Mouse (Mus musculus): ENCODE measurements around the gene 6430571L13Rik. TPM values are rescaled to one million over a fixed set of nuclear protein-coding genes. Genes with fewer than 3 reads are reported as not detected.

6430571L13Rik gene
- total RNA-seq, 2 experiments from 2014 or later, result not detected

- no peak for ATAC-seq (replicated peaks; ENCODE audit: poor library complexity, severe bottlenecking)
These were observed 29.7 kb downstream of the 6430571L13Rik start for GRCm38 (mm10) chr9:107370106-107370463.

DNA sequence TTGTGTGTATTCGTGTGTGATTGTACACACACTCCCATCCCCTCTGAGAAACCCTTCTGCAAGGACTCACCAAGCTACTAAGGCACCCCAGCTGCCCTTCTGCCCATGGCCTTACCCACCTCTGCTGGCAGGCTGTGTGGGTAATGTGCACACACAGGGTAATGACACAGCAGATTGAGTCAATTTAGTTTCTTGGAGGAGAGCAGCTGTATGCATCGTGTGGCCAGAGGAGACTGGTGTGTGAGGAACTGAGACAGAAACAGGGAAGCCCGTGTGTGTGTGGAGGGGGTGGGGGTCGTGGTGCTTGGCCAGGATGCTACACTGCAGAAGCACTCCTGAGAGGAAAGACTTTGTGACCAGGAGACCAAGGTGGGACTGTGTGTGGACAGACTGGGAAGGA is 32.0 kb downstream of the 6430571L13Rik start:
- peak; percentile 99 for ATAC-seq (replicated peaks; ENCODE audit: poor library complexity, severe bottlenecking)

DNA sequence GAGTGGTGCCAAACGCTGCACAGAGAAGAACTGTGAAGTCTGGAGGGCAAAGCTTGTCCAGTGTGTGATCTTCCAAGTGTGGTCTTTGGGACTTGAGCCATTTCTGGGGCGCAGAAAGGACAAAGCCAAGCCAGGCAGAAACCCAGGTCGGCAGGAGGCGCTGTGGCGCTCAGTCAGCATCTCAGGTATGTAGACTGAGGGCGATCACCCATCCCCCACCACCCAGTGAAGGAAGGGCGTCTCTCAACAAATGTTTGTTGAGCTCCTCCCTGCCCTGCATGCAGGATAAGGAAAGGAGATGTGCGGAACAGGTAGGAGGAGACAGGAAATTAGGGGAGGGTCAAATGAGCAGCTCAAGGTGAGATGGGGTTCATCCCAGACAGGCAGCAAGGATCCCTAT is 34.2 kb downstream of the 6430571L13Rik start:
- no peak for ATAC-seq (replicated peaks; ENCODE audit: poor library complexity, severe bottlenecking)

DNA sequence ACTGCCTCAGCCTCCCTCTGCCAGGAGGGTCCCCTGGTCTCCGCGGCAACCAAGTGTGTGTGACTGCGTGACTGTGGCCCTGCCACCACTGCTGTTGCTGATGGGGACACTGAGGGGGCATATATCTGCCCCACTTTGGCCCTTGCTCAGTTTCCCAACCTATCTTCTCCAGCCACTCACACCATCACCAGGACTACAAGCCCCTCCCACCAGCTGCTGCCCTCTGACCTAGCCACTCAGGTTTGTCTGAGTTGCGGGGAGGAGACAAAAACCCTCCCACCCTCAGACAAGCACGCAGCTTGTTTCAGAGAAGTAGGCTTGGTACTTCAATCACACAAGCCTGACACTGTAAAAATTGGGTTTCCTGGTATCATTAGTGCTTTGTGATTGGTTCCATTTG is 35.0 kb downstream of the 6430571L13Rik start:
- ATAC-seq (replicated peaks; ENCODE audit: poor library complexity, severe bottlenecking), result no peak

GRCm38 (mm10) chr9:107377961-107378512 is 37.6 kb downstream of the 6430571L13Rik start:
- ATAC-seq (replicated peaks; ENCODE audit: poor library complexity, severe bottlenecking), result peak; percentile 43; the same call in 1 of the 2 replicates

- peak; percentile 79 for ATAC-seq (replicated peaks; ENCODE audit: poor library complexity, severe bottlenecking)
These were observed 41.3 kb downstream of the 6430571L13Rik start for GRCm38 (mm10) chr9:107381723-107382122.

DNA sequence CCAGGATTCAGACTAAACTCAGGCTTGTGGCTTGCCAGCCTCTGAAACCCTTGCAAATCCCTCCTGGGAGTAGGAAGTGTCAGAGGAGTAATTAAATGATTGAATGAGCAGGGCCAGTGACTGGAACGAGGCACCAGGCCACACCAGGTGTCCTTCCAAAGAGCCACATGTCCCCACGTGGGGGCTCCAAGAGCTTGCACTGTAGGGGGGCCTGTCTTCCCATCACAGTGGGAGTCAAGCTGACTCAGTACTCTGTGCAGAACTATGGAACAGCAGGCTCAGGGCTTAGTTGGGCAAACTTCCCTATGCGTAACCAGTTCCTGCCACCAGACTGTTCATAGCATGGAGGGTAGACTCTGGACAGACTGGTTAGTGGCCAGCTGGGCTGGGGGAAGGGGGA is 44.0 kb downstream of the 6430571L13Rik start:
- no peak for ATAC-seq (replicated peaks; ENCODE audit: poor library complexity, severe bottlenecking)

- no peak for ATAC-seq (replicated peaks; ENCODE audit: poor library complexity, severe bottlenecking)
These were observed 46.3 kb downstream of the 6430571L13Rik start for GRCm38 (mm10) chr9:107386722-107387121.

GRCm38 (mm10) chr9:107387708-107388107 is 47.3 kb downstream of the 6430571L13Rik start:
- ATAC-seq (replicated peaks; ENCODE audit: poor library complexity, severe bottlenecking), result no peak

GRCm38 (mm10) chr9:107388263-107388662 is 47.9 kb downstream of the 6430571L13Rik start:
- ATAC-seq (replicated peaks; ENCODE audit: poor library complexity, severe bottlenecking), result no peak

GRCm38 (mm10) chr9:107396397-107396796 is 56.0 kb downstream of the 6430571L13Rik start:
- peak; percentile 36; the same call in 1 of the 2 replicates for ATAC-seq (replicated peaks; ENCODE audit: poor library complexity, severe bottlenecking)

GRCm38 (mm10) chr9:107398968-107399367 is 58.6 kb downstream of the 6430571L13Rik start:
- ATAC-seq (replicated peaks; ENCODE audit: poor library complexity, severe bottlenecking), result no peak

DNA sequence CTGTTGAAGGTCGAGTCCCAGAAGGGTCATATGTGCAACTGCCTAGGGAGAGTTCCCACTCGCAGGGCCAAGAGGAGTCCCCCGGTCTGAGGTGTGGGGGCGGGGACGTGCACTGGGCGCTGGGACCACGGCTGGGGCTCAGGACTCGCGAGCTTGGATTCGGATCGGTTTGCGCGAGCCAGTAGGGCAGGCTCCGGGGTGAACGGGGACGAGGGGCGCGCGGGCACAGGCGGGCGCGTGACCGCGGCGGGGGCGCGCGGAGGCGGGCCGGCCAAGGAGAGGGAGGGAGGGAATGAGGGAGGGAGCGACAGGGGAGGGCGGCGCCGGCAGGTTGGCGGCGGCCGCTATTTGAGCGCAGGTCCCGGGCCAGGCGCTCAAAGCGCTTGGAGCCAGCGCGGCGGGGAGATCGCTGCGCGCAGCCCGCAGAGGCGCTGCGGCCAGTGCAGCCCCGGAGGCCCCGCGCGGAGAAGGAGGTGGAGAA is 59.1 kb downstream of the 6430571L13Rik start, which contains the start of gene Cacna2d2:
Cacna2d2 (plus strand) TSS at position 122 of the 481 bp plus-strand sequence.
- ATAC-seq (replicated peaks; ENCODE audit: poor library complexity, severe bottlenecking), result peak; percentile 28; the same call in 1 of the 2 replicates

- ATAC-seq (replicated peaks; ENCODE audit: poor library complexity, severe bottlenecking), result peak; percentile 22; the same call in 1 of the 2 replicates
These were observed 59.7 kb downstream of the 6430571L13Rik start for GRCm38 (mm10) chr9:107400060-107400511.

DNA sequence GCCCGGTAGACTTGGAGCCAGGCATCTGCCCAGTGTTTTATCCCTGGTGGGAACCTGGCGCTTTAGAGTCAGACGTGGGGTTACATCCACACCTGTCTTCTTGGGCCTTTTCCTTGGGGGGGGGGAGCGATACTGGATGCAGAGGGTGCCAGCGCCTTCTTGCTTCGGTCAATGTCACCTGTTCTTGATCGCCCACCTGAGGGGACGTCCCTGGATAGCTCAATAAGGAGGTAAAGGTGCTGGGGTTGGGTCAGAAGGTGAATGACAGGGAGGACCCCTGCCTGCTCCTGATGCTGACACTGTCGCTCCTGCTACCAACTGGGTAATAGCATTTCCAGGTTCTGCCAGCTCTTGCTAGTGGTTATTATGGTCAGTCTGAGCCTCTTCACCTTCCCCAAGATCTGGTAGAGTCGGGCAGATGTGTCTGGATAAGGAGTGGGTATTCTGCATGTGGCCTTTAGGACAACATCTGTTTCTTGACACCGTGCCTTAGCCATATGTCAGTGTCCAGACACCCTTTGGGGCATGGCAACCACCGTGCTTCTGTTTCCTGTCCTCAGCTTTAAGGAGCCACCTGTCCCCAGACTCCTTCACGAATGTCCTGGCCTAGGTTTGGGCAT is 60.4 kb downstream of the 6430571L13Rik start:
- no peak for ATAC-seq (replicated peaks; ENCODE audit: poor library complexity, severe bottlenecking)

Other genes with a start within 250 kb of the 6430571L13Rik start
- gene Dock3, start 108.7 kb upstream of the 6430571L13Rik start, total RNA-seq (2014; fragmentation: Nextera tagmentation), result 0.39 TPM in 1 of 2 replicates, not detected in the other
- gene Dock3, start 108.7 kb upstream of the 6430571L13Rik start, total RNA-seq (2017), result 0.05 and 0.17 TPM in 2 replicates
- gene Mapkapk3, start 50.7 kb upstream of the 6430571L13Rik start, total RNA-seq (2014; fragmentation: Nextera tagmentation), result 186 and 231 TPM in 2 replicates
- gene Mapkapk3, start 50.7 kb upstream of the 6430571L13Rik start, total RNA-seq (2017), result 191 and 207 TPM in 2 replicates
- gene Cish, start 44.6 kb upstream of the 6430571L13Rik start, total RNA-seq (2014; fragmentation: Nextera tagmentation), result 0.24 and 18.2 TPM in 2 replicates
- 0.09 and 0.36 TPM in 2 replicates for gene Cish, start 44.6 kb upstream of the 6430571L13Rik start, total RNA-seq (2017)
- gene Hemk1, start 2.3 kb upstream of the 6430571L13Rik start, total RNA-seq (2014; fragmentation: Nextera tagmentation), result 12.0 and 32.9 TPM in 2 replicates
- 6.0 and 11.3 TPM in 2 replicates for gene Hemk1, start 2.3 kb upstream of the 6430571L13Rik start, total RNA-seq (2017)
- 0.19 TPM in 1 of 2 replicates, not detected in the other for gene Cacna2d2, start 59.0 kb downstream of the 6430571L13Rik start, total RNA-seq (2014; fragmentation: Nextera tagmentation)
- gene Cacna2d2, start 59.0 kb downstream of the 6430571L13Rik start, total RNA-seq (2017), result 0.09 and 0.10 TPM in 2 replicates
- gene Tmem115, start 193.3 kb downstream of the 6430571L13Rik start, total RNA-seq (2014; fragmentation: Nextera tagmentation), result 12.2 and 13.7 TPM in 2 replicates
- 12.1 and 12.5 TPM in 2 replicates for gene Tmem115, start 193.3 kb downstream of the 6430571L13Rik start, total RNA-seq (2017)
- 21.2 and 31.0 TPM in 2 replicates for gene Cyb561d2, start 201.6 kb downstream of the 6430571L13Rik start, total RNA-seq (2014; fragmentation: Nextera tagmentation)
- 13.2 and 13.9 TPM in 2 replicates for gene Cyb561d2, start 201.6 kb downstream of the 6430571L13Rik start, total RNA-seq (2017)
- 11.3 and 16.7 TPM in 2 replicates for gene Nprl2, start 201.6 kb downstream of the 6430571L13Rik start, total RNA-seq (2014; fragmentation: Nextera tagmentation)
- gene Nprl2, start 201.6 kb downstream of the 6430571L13Rik start, total RNA-seq (2017), result 11.3 and 14.3 TPM in 2 replicates
- gene Zmynd10, start 206.7 kb downstream of the 6430571L13Rik start, total RNA-seq (2014; fragmentation: Nextera tagmentation), result not detected in 2 replicates
- gene Zmynd10, start 206.7 kb downstream of the 6430571L13Rik start, total RNA-seq (2017), result not detected in 2 replicates
- 40.2 and 42.2 TPM in 2 replicates for gene Rassf1, start 211.0 kb downstream of the 6430571L13Rik start, total RNA-seq (2014; fragmentation: Nextera tagmentation)
- 34.1 and 36.7 TPM in 2 replicates for gene Rassf1, start 211.0 kb downstream of the 6430571L13Rik start, total RNA-seq (2017)
- gene Tusc2, start 222.7 kb downstream of the 6430571L13Rik start, total RNA-seq (2014; fragmentation: Nextera tagmentation), result 22.8 and 34.5 TPM in 2 replicates
- 10.8 and 13.2 TPM in 2 replicates for gene Tusc2, start 222.7 kb downstream of the 6430571L13Rik start, total RNA-seq (2017)
- 6.2 and 11.6 TPM in 2 replicates for gene Hyal2, start 227.3 kb downstream of the 6430571L13Rik start, total RNA-seq (2014; fragmentation: Nextera tagmentation)
- gene Hyal2, start 227.3 kb downstream of the 6430571L13Rik start, total RNA-seq (2017), result 3.0 and 5.3 TPM in 2 replicates
- gene Hyal1, start 236.3 kb downstream of the 6430571L13Rik start, total RNA-seq (2014; fragmentation: Nextera tagmentation), result 1.4 and 4.9 TPM in 2 replicates
- 0.56 and 1.0 TPM in 2 replicates for gene Hyal1, start 236.3 kb downstream of the 6430571L13Rik start, total RNA-seq (2017)
- 7.1 and 18.2 TPM in 2 replicates for gene Naa80, start 238.3 kb downstream of the 6430571L13Rik start, total RNA-seq (2014; fragmentation: Nextera tagmentation)
- 5.5 and 8.2 TPM in 2 replicates for gene Naa80, start 238.3 kb downstream of the 6430571L13Rik start, total RNA-seq (2017)
- gene Hyal3, start 240.2 kb downstream of the 6430571L13Rik start, total RNA-seq (2014; fragmentation: Nextera tagmentation), result 0.34 TPM in 1 of 2 replicates, not detected in the other
- gene Hyal3, start 240.2 kb downstream of the 6430571L13Rik start, total RNA-seq (2017), result 0.26 and 0.46 TPM in 2 replicates
- 89.9 and 105 TPM in 2 replicates for gene Ifrd2, start 247.0 kb downstream of the 6430571L13Rik start, total RNA-seq (2014; fragmentation: Nextera tagmentation)
- 46.9 and 76.8 TPM in 2 replicates for gene Ifrd2, start 247.0 kb downstream of the 6430571L13Rik start, total RNA-seq (2017)

All from granulocyte monocyte progenitor cell, adult 5-6 weeks (primary cell).